Mouse (Mus musculus) megakaryocyte, embryonic 14.5 days (primary cell): Measurements from ENCODE around the gene Alkbh6. TPM values are rescaled to one million over a fixed set of nuclear protein-coding genes. Genes with fewer than 3 reads are reported as not detected.

ENCODE experiments used
- H3K27me3 ChIP-seq: replicated peaks from 2 replicates; pipeline ENCODE3; 2012; ENCODE audit warnings: inconsistent platforms
- H3K36me3 ChIP-seq: replicated peaks from 2 replicates; pipeline ENCODE3; 2012; ENCODE audit warnings: low read length, inconsistent platforms, mixed read lengths
- H3K4me1 ChIP-seq: 2 replicates; pipeline ENCODE4 v1.6.1; 2012; ENCODE audit warnings: inconsistent platforms
- H3K4me3 ChIP-seq: replicated peaks from 2 replicates; pipeline ENCODE3; 2012; ENCODE audit warnings: moderate library complexity, mild to moderate bottlenecking, inconsistent platforms
- H3K9me3 ChIP-seq: 2 replicates; pipeline ENCODE4 v1.6.1; 2012; ENCODE audit warnings: inconsistent platforms
- FLI1 ChIP-seq: IDR thresholded peaks from 2 replicates; pipeline ENCODE4 v1.6.1; 2012; ENCODE audit warnings: low read length, inconsistent platforms, mixed read lengths
- GATA1 ChIP-seq: IDR thresholded peaks from 3 replicates; pipeline ENCODE4 v1.6.1; 2012; ENCODE audit warnings: mixed read lengths, low read length, inconsistent platforms, borderline replicate concordance
- polyA plus RNA-seq: library from polyadenylated mRNA; stranded (reverse); fragments of >175 nt; gene quantifications from 2 replicates; pipeline ENCODE4 v1.2.3, GENCODE M21; 2012; ENCODE audit warnings: low replicate concordance; ENCODE audit not compliant: insufficient read depth

Alkbh6 gene
- polyA plus RNA-seq, 1 experiment: 78.7 TPM

- Histone ChIP-seq H3K27me3 (no peaks in the 10 kb centered on the region), H3K9me3 (no peaks in the 10 kb centered on the region), H3K4me3 (no peak within 1 kb of the TSS), H3K4me1 (peaks cover 34% of the 10 kb centered on the region), H3K36me3 (peaks cover 43% of the 10 kb centered on the region)
- TF ChIP-seq GATA1 (no peak), FLI1 (no peak)
Observed at GRCm38 (mm10) chr7:30314721-30315155, 6.2 kb downstream of the Alkbh6 start, which contains the start of gene Syne4. TSS of gene Syne4 (plus strand) at chr7:30314807.

GRCm38 (mm10) chr7:30315559-30316529, 7.3 kb downstream of the Alkbh6 start:
- TF ChIP-seq GATA1 (no peak), FLI1 (no peak)
- peaks cover 39% of the 10 kb centered on the region for H3K4me1 ChIP-seq
- H3K4me3 ChIP-seq: no peak overlapping the region
- H3K27me3 ChIP-seq: no peaks in the 10 kb centered on the region
- H3K9me3 ChIP-seq: no peaks in the 10 kb centered on the region
- peaks cover 37% of the 10 kb centered on the region for H3K36me3 ChIP-seq

- no peaks in the 10 kb centered on the region for H3K27me3 ChIP-seq
- H3K4me3 ChIP-seq: no peak overlapping the region
- TF ChIP-seq FLI1: no peak
- TF ChIP-seq GATA1: no peak
- H3K4me1 ChIP-seq: peaks cover 56% of the 10 kb centered on the region
- peaks cover 14% of the 10 kb centered on the region for H3K36me3 ChIP-seq
- H3K9me3 ChIP-seq: no peaks in the 10 kb centered on the region
Observed at GRCm38 (mm10) chr7:30318142-30318541, 9.6 kb downstream of the Alkbh6 start.

GRCm38 (mm10) chr7:30320946-30321345, 12.4 kb downstream of the Alkbh6 start:
- Histone ChIP-seq H3K27me3 (no peaks in the 10 kb centered on the region), H3K36me3 (peaks cover 6% of the 10 kb centered on the region), H3K9me3 (peaks cover 6% of the 10 kb centered on the region), H3K4me1 (peaks cover 46% of the 10 kb centered on the region), H3K4me3 (peak overlapping the region; percentile 98)
- TF ChIP-seq GATA1: no peak
- no peak for TF ChIP-seq FLI1

GRCm38 (mm10) chr7:30321539-30322284, 13.2 kb downstream of the Alkbh6 start, which contains the start of gene E130208F15Rik:
TSS of gene E130208F15Rik (plus strand) at chr7:30321740.
- Histone ChIP-seq H3K4me3 (peak within 1 kb of the TSS; percentile 98), H3K27me3 (no peaks in the 10 kb centered on the region), H3K4me1 (peaks cover 46% of the 10 kb centered on the region), H3K36me3 (peaks cover 4% of the 10 kb centered on the region), H3K9me3 (peaks cover 6% of the 10 kb centered on the region)
- TF ChIP-seq FLI1 (no peak), GATA1 (no peak)

GRCm38 (mm10) chr7:30322285-30322667, 13.8 kb downstream of the Alkbh6 start:
- no peak for TF ChIP-seq FLI1
- no peak for TF ChIP-seq GATA1
- Histone ChIP-seq H3K36me3 (peaks cover 4% of the 10 kb centered on the region), H3K4me3 (peak overlapping the region; percentile 98)

GRCm38 (mm10) chr7:30322865-30323264, 14.3 kb downstream of the Alkbh6 start:
- H3K27me3 ChIP-seq: peaks cover 8% of the 10 kb centered on the region

More at GRCm38 (mm10) chr7:30322285-30322667, 13.8 kb downstream of the Alkbh6 start:
- H3K9me3 ChIP-seq: peaks cover 6% of the 10 kb centered on the region
- peaks cover 46% of the 10 kb centered on the region for H3K4me1 ChIP-seq
- H3K27me3 ChIP-seq: peaks cover 3% of the 10 kb centered on the region

GRCm38 (mm10) chr7:30323795-30324194, 15.3 kb downstream of the Alkbh6 start, which contains the start of gene Sdhaf1:
TSS of gene Sdhaf1 (minus strand) at chr7:30323895.
- H3K36me3 ChIP-seq: peaks cover 4% of the 10 kb centered on the region
- peaks cover 14% of the 10 kb centered on the region for H3K27me3 ChIP-seq
- H3K4me3 ChIP-seq: peak within 1 kb of the TSS; percentile 98
- H3K9me3 ChIP-seq: peaks cover 6% of the 10 kb centered on the region
- H3K4me1 ChIP-seq: peaks cover 38% of the 10 kb centered on the region
- TF ChIP-seq FLI1: no peak
- TF ChIP-seq GATA1: no peak

More at GRCm38 (mm10) chr7:30322865-30323264, 14.3 kb downstream of the Alkbh6 start:
- peaks cover 4% of the 10 kb centered on the region for H3K36me3 ChIP-seq
- peaks cover 6% of the 10 kb centered on the region for H3K9me3 ChIP-seq
- peaks cover 45% of the 10 kb centered on the region for H3K4me1 ChIP-seq
- TF ChIP-seq FLI1 (no peak), GATA1 (no peak)
- H3K4me3 ChIP-seq: peak overlapping the region; percentile 98

GRCm38 (mm10) chr7:30324300-30324944, 15.9 kb downstream of the Alkbh6 start:
- H3K36me3 ChIP-seq: peaks cover 4% of the 10 kb centered on the region
- H3K9me3 ChIP-seq: peaks cover 10% of the 10 kb centered on the region
- no peak overlapping the region for H3K4me3 ChIP-seq
- TF ChIP-seq FLI1: no peak
- H3K4me1 ChIP-seq: peaks cover 35% of the 10 kb centered on the region
- peaks cover 18% of the 10 kb centered on the region for H3K27me3 ChIP-seq
